Mouse (Mus musculus) MEL (cell line): Measurements from ENCODE around the gene Ltb4r2. TPM values are rescaled to one million over a fixed set of nuclear protein-coding genes. Genes with fewer than 3 reads are reported as not detected.

ENCODE experiments used
- DNase-seq: peaks from one replicate; pipeline ENCODE4 v3.0.0; 2011; ENCODE audit warnings: low read depth, low spot score
- H3K27ac ChIP-seq: 2 replicates; pipeline ENCODE4 v1.5.1; 2012; ENCODE audit warnings: low read depth, mild to moderate bottlenecking, control low read depth, low read length, moderate library complexity; ENCODE audit not compliant: control insufficient read depth
- H3K27me3 ChIP-seq, 2 experiments: fragments of 150-350 bp in 1 of 2; sonication (generic) in 1 of 2; 2 replicates each; pipeline ENCODE4 v1.6.1; 2012; ENCODE audit warnings: low read length in 2 of 2, mild to moderate bottlenecking in 2 of 2, improper control_type of control experiment in 1 of 2, moderate library complexity in 1 of 2; ENCODE audit not compliant: insufficient read depth in 2 of 2, control insufficient read depth in 1 of 2
- H3K36me3 ChIP-seq, 2 experiments: 2 replicates each; pipeline ENCODE4 v1.6.1; 2012 to 2014; ENCODE audit warnings: low read length in 2 of 2, improper control_type of control experiment in 1 of 2, inconsistent platforms in 1 of 2, mild to moderate bottlenecking in 1 of 2; ENCODE audit not compliant: insufficient read depth in 2 of 2, control insufficient read depth in 1 of 2
- H3K4me1 ChIP-seq, 2 experiments: fragments of 150-350 bp in 1 of 2; sonication (generic) in 1 of 2; 2 replicates each; pipeline ENCODE4 v1.6.1; 2012; ENCODE audit warnings: low read length in 2 of 2, improper control_type of control experiment in 1 of 2, mild to moderate bottlenecking in 1 of 2; ENCODE audit not compliant: insufficient read depth in 2 of 2, control insufficient read depth in 1 of 2
- H3K4me3 ChIP-seq, 2 experiments: fragments of 150-350 bp in 1 of 2; sonication (generic) in 1 of 2; 2 replicates each; pipeline ENCODE4 v1.5.1; 2012; ENCODE audit warnings: low read depth in 2 of 2, low read length in 2 of 2, mild to moderate bottlenecking in 2 of 2, moderate library complexity in 2 of 2, control low read depth in 1 of 2, improper control_type of control experiment in 1 of 2; ENCODE audit not compliant: control insufficient read depth in 1 of 2, insufficient read depth in 1 of 2
- H3K79me2 ChIP-seq: 2 replicates; pipeline ENCODE4 v1.6.1; 2012; ENCODE audit warnings: mild to moderate bottlenecking, low read length, moderate library complexity; ENCODE audit not compliant: control insufficient read depth, poor library complexity, insufficient read depth
- H3K9ac ChIP-seq: 2 replicates; pipeline ENCODE4 v1.6.1; 2012; ENCODE audit warnings: low read depth, mild to moderate bottlenecking, control low read depth, low read length, moderate library complexity; ENCODE audit not compliant: control insufficient read depth, poor library complexity, severe bottlenecking
- H3K9me3 ChIP-seq: fragments of 150-350 bp; sonication (generic); replicated peaks from 2 replicates; pipeline ENCODE4 v1.6.1; 2012; ENCODE audit warnings: mild to moderate bottlenecking, low read length, improper control_type of control experiment, moderate library complexity; ENCODE audit not compliant: insufficient read depth
- CHD2 ChIP-seq: IDR thresholded peaks from 2 replicates; pipeline ENCODE4 v1.6.1; 2011; ENCODE audit warnings: low read length, improper control_type of control experiment
- CTCF ChIP-seq, 3 experiments: IDR thresholded peaks in 2 of 3; conservative IDR thresholded peaks in 1 of 3; 2 replicates each; pipeline ENCODE4 v1.5.1; 2011 to 2012; ENCODE audit warnings: low read length in 3 of 3, low read depth in 2 of 3, mild to moderate bottlenecking in 2 of 3, improper control_type of control experiment in 1 of 3, inconsistent platforms in 1 of 3, mixed read lengths in 1 of 3, moderate library complexity in 1 of 3; ENCODE audit not compliant: control insufficient read depth in 1 of 3, insufficient read depth in 1 of 3, poor library complexity in 1 of 3, severe bottlenecking in 1 of 3
- EP300 ChIP-seq, 2 experiments: IDR thresholded peaks; 2 replicates each; pipeline ENCODE4 v1.6.1; 2011; ENCODE audit warnings: improper control_type of control experiment in 2 of 2, low read length in 2 of 2, low read depth in 1 of 2, mild to moderate bottlenecking in 1 of 2
- HCFC1 ChIP-seq: IDR thresholded peaks from 2 replicates; pipeline ENCODE4 v1.6.1; 2012; ENCODE audit warnings: low read depth, mild to moderate bottlenecking, inconsistent platforms, low read length, improper control_type of control experiment, moderate library complexity
- MAZ ChIP-seq: IDR thresholded peaks from 2 replicates; pipeline ENCODE4 v1.6.1; 2012; ENCODE audit warnings: low read depth, mild to moderate bottlenecking, inconsistent platforms, low read length, improper control_type of control experiment
- MYB ChIP-seq: IDR thresholded peaks from 2 replicates; pipeline ENCODE4 v1.6.1; 2011; ENCODE audit warnings: mild to moderate bottlenecking, low read depth, low read length, improper control_type of control experiment
- POLR2A ChIP-seq, 2 experiments: IDR thresholded peaks; 2 replicates each; pipeline ENCODE4 v1.6.1; 2011 to 2012; ENCODE audit warnings: low read length in 2 of 2, mild to moderate bottlenecking in 2 of 2, control low read depth in 1 of 2, improper control_type of control experiment in 1 of 2, low read depth in 1 of 2, moderate library complexity in 1 of 2; ENCODE audit not compliant: control insufficient read depth in 1 of 2, insufficient read depth in 1 of 2, poor library complexity in 1 of 2
- POLR2AphosphoS2 ChIP-seq: IDR thresholded peaks from 2 replicates; pipeline ENCODE4 v1.6.1; 2011; ENCODE audit warnings: low read length, improper control_type of control experiment
- POLR2AphosphoS5 ChIP-seq: IDR thresholded peaks from 2 replicates; pipeline ENCODE4 v1.6.1; 2012; ENCODE audit warnings: low read depth, borderline replicate concordance, mild to moderate bottlenecking, inconsistent platforms, low read length, moderate library complexity, mixed read lengths
- TBP ChIP-seq: IDR thresholded peaks from 2 replicates; pipeline ENCODE4 v1.8.0; 2011; ENCODE audit warnings: low read depth, low read length, improper control_type of control experiment
- ZMIZ1 ChIP-seq: IDR thresholded peaks from 2 replicates; pipeline ENCODE4 v1.6.1; 2012; ENCODE audit warnings: low read depth, mild to moderate bottlenecking, inconsistent platforms, low read length, improper control_type of control experiment, moderate library complexity
- polyA plus RNA-seq, 2 experiments: library from polyadenylated mRNA; stranded (reverse) in 1 of 2; unstranded in 1 of 2; fragments of >175 nt in 1 of 2; fragments of >200 nt in 1 of 2; gene quantifications; 2 replicates each; pipeline versions ENCODE4 v1.2.1 to v1.2.4; 2012; ENCODE audit warnings: low replicate concordance in 2 of 2, low read depth in 1 of 2; ENCODE audit not compliant: insufficient read length in 2 of 2, insufficient read depth in 1 of 2, missing spikeins in 1 of 2
- total RNA-seq: library from RNA; depleted of rRNA; stranded (reverse); fragments of 300-350 nt; gene quantifications from 2 replicates; pipeline ENCODE4 v1.2.3, GENCODE M21; 2012; rRNA removed

Ltb4r2 gene
- 0.19 and 0.59 TPM in 2 replicates for total RNA-seq
- polyA plus RNA-seq: under 1 TPM in 1 of 2 experiments, not detected in 1; 0.52 TPM

DNA sequence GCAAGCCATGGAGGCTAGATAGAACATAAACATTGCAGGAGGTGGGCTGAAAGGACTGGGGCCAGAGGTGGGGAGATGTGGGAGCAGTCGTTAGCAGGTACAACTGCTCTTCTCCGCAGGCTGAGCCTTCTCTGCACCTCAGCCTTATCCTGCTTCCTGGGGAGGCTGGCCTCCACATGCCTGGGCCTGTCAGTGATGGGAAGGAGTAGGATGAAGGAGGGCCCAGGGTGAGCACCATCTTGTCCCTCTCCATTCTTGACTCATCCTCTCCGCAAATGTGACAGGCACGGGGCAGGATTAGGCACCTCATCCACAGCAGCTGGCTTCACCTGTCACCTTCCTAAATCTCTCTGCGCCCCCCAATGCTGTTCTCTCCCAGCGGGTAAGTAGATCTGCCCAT lies at the start of gene Ltb4r2:
Gene Ltb4r2, plus strand, starts transcription at position 266 of the 400 bp plus-strand sequence.
- Histone ChIP-seq H3K4me1 (peaks cover 6 to 24% of the 10 kb centered on the region in 2 experiments), H3K27ac (no peak within 1 kb of the TSS)
- TF ChIP-seq POLR2A (IDR thresholded peaks at IDR 0.05; ENCODE audit: control insufficient read depth in 1 of 2, insufficient read depth in 1 of 2, low read depth in 1 of 2, low read length in 2 of 2, poor library complexity in 1 of 2) (0 out of 4 replicates have a peak, but pooled peaks of 1 of the 2 experiments have one; percentile 20), POLR2AphosphoS5 (no peak)
- TF ChIP-seq, all 39 proteins: peak for 1
- no peaks in the 10 kb centered on the region for H3K27me3 ChIP-seq
- H3K36me3 ChIP-seq: peaks cover 0 to 5% of the 10 kb centered on the region in 2 experiments; a peak in 2 of 4 replicates
- DNase-seq: no peak
- no peaks in the 10 kb centered on the region for H3K79me2 ChIP-seq
- H3K9me3 ChIP-seq: no peaks in the 10 kb centered on the region
- no peak within 1 kb of the TSS for H3K9ac ChIP-seq
- H3K4me3 ChIP-seq: no peak within 1 kb of the TSS

- peak; percentile 59 for DNase-seq
- no peaks in the 10 kb centered on the region for H3K27me3 ChIP-seq
- TF ChIP-seq EP300 (IDR thresholded peaks at IDR 0.05; ENCODE audit: low read depth in 1 of 2, low read length in 2 of 2): no peak
- TF ChIP-seq CTCF (IDR thresholded peaks at IDR 0.05 in 2 of 3, conservative IDR thresholded peaks at IDR 0.05 in 1 of 3; ENCODE audit: control insufficient read depth in 1 of 3, insufficient read depth in 1 of 3, low read depth in 2 of 3, low read length in 3 of 3, poor library complexity in 1 of 3, severe bottlenecking in 1 of 3): peak; percentile 12 to 36 (median 30); a peak in 4 of 6 replicates
- TF ChIP-seq, all 39 proteins: peak for 1
- H3K27ac ChIP-seq: no peak overlapping the region
- H3K9ac ChIP-seq: no peak overlapping the region
- 0 out of 4 replicates have a peak overlapping the region, but pooled peaks of 1 of the 2 experiments have one; percentile 4 for H3K4me3 ChIP-seq
- H3K79me2 ChIP-seq: no peaks in the 10 kb centered on the region
- peaks cover 5 to 6% of the 10 kb centered on the region in 2 experiments for H3K4me1 ChIP-seq
- H3K9me3 ChIP-seq: no peaks in the 10 kb centered on the region
- H3K36me3 ChIP-seq: peaks cover 0 to 6% of the 10 kb centered on the region in 2 experiments; a peak in 2 of 4 replicates
Measured at GRCm38 (mm10) chr14:55711786-55712185, 49.4 kb upstream of the Ltb4r2 start.

DNA sequence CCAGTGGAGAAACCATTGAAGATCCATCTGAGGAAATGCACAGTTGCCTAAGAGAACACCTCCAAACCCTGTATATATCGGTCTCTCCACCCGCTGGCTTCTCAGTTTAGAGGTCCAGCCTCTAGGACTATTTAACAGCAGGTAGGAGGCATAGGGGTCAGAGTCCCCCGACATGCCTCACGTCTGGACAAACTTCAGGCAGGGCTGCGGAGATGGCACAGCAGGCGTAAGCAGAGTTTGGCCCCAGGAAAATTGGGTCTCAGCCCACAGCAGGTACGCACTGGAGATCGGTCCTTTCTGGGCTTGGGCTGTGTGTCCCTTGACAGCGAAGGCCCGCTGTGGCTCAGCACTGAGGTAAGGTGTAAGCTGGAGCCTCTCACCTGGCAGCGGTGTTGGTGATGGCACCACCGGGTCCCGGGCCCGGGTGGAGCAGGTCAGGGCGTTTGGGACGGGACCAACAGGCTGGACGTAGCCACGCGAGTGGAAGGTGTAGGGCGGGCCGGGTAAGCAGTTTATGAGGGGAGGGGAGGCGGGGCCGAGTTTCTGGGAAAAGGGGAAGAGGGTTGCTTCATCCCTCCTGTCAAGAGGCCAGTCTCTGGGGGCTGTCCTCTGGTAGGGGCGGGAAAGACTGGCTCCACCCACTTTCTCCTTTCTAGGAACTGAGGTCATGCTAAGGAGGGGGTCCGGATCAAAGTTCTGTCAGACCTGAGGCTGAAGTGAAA lies 48.1 kb upstream of the Ltb4r2 start:
- no peaks in the 10 kb centered on the region for H3K9me3 ChIP-seq
- peak overlapping the region; percentile 61 to 65 for H3K4me3 ChIP-seq
- peak; percentile 22 for TF ChIP-seq HCFC1
- TF ChIP-seq POLR2A (IDR thresholded peaks at IDR 0.05; ENCODE audit: control insufficient read depth in 1 of 2, insufficient read depth in 1 of 2, low read depth in 1 of 2, low read length in 2 of 2, poor library complexity in 1 of 2): 0 out of 4 replicates have a peak, but pooled peaks have one; percentile 28 to 35
- TF ChIP-seq ZMIZ1: no peak
- TF ChIP-seq POLR2AphosphoS2: no peak
- no peak for TF ChIP-seq CHD2
- TF ChIP-seq MAZ: peak; percentile 66; the same call in 1 of the 2 replicates
- TF ChIP-seq TBP: 0 out of 2 replicates have a peak, but pooled peaks have one; percentile 10
- no peak for TF ChIP-seq MYB
- H3K27ac ChIP-seq: no peak overlapping the region
- peaks cover 4 to 5% of the 10 kb centered on the region in 2 experiments for H3K4me1 ChIP-seq
- H3K79me2 ChIP-seq: no peaks in the 10 kb centered on the region
- DNase-seq: peak; percentile 89
- H3K27me3 ChIP-seq: no peaks in the 10 kb centered on the region
- peaks cover 0 to 6% of the 10 kb centered on the region in 2 experiments; a peak in 1 of 4 replicates for H3K36me3 ChIP-seq
- peak overlapping the region; percentile 69 for H3K9ac ChIP-seq
